Mouse (Mus musculus): ENCODE results near the gene Olfr1153. TPM values are rescaled to one million over a fixed set of nuclear protein-coding genes. Genes with fewer than 3 reads are reported as not detected.

Olfr1153 gene
- not detected for total RNA-seq (2021)
- long read RNA-seq, experiment 1, result 0 reads
- long read RNA-seq, experiment 2, result 0 reads

DNA sequence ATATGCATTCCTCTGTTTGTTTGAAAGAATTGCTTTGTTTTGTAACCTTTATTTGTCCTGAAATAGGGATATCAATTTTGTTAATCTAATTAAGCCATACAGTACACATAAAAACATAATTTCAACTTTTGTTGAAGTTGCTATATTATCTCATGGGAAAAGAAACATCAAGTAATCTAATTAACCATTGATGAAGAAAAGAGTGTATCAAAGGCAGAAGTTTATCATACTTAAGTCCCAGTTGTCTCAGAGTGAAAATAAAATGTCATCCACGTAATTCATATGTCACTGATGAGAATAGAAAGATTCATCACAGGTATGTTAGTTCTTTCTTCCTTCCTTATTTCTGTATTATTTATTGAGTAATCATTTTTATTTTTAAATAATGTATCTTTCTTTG, at the start of gene Olfr1153:
Gene Olfr1153 (plus strand): TSS at position 301 of the 400 bp plus-strand sequence.
- DNase-seq, result no peak
- intact Hi-C loops (cut with DNase I), result no loop called here

DNA sequence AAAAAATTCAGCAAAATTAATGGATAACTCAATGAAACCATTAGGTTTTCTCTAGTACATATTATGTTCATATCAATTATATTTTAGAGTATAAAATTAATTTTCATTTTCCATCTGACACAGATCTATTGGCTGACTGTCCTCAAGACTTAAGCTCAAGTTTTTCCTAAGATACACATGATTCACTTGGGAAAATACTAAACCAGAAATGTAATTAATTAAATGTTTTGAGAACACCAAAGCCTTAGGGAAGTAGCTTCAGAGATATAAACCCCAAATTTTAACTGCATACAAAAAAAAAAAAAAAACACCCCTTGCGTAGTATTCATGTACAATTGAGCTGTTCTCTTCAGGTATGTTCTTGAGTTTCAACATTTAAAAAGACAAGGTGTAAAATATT, 39.2 kb upstream of the Olfr1153 start, which contains the start of gene Olfr1151:
Gene Olfr1151 (plus strand): TSS at position 301 of the 400 bp plus-strand sequence.
- intact Hi-C loops (cut with DNase I), result no loop called here
- DNase-seq, result no peak

DNA sequence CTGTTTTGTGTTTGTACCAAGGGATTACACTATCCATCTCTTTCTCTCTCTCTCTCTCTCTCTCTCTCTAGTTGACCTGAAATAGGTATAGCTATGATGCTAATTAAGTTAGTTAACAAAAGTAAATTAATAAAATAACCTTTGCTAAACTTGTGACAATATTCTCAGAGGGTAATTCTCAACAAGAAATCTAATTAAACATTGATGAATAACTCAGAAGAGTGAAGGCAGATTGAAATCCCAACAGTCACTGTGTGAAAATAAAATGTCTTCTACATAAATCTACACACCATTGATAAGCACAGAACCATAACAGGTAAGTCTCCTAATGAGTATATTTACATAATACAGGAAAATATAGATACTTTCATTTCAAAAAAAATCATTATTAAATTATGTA, 28.6 kb upstream of the Olfr1153 start, which contains the start of gene Olfr1152:
Gene Olfr1152 (plus strand): TSS at position 301 of the 400 bp plus-strand sequence.
- intact Hi-C loops (cut with DNase I), result no loop called here
- DNase-seq, result no peak

DNA sequence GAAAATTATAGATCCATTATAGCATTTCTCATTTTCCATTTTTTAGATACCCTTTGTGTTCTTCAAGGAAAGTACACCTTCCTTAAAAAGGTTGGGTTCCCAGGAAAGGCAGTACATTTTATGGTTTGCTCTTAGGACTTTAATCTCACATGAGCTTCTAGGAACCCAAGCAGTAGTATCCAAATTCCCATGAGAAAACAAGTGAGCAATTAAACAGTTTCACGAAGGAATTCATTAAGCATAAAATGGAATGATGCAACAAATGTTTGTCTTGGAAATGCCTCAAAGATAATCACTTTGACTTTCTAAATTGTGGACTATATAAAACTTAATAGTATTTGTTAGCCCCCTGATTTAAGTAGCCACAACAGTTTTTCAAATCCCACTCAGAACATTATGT, 10.3 kb downstream of the Olfr1153 start, which contains the start of gene Olfr1154:
Gene Olfr1154 (minus strand): TSS at position 101 of the 400 bp plus-strand sequence.
- intact Hi-C loops (cut with DNase I), result no loop called here

DNA sequence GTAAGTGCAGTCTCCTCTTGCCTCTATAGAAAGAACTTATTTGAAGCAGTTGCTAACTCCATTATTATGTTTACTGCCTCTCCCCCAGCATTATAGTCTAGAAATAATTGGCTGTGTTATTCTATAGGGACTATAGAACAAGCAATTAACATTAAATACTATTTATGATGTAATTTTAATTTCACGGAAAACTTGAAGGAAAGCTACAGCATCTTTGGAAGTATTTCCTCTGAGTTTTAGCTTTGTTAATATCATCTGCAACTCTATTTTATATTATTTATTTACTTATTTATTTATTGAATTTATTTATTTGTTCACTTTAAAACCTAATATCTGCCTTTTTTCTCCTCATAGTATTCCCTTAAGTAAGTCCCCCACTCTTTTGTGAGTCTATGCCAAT, 50.3 kb downstream of the Olfr1153 start, which contains the start of gene Olfr1155:
Gene Olfr1155 (minus strand): TSS at position 101 of the 400 bp plus-strand sequence.
- intact Hi-C loops (cut with DNase I), result no loop called here
- no peak for DNase-seq

More for the DNA sequence above, 10.3 kb downstream of the Olfr1153 start, which contains the start of gene Olfr1154:
- no peak for DNase-seq

Other genes with a start within 250 kb of the Olfr1153 start
- not detected for gene Olfr1133, start 247.6 kb upstream of the Olfr1153 start, total RNA-seq (2021)
- gene Olfr1134, start 236.5 kb upstream of the Olfr1153 start, total RNA-seq (2021), result not detected
- not detected for gene Olfr1135, start 221.3 kb upstream of the Olfr1153 start, total RNA-seq (2021)
- gene Olfr1136, start 201.0 kb upstream of the Olfr1153 start, total RNA-seq (2021), result not detected
- gene Olfr1137, start 181.8 kb upstream of the Olfr1153 start, total RNA-seq (2021), result not detected
- not detected for gene Olfr1138, start 155.0 kb upstream of the Olfr1153 start, total RNA-seq (2021)
- gene Olfr1140, start 151.2 kb upstream of the Olfr1153 start, total RNA-seq (2021), result not detected
- gene Olfr1141, start 141.0 kb upstream of the Olfr1153 start, total RNA-seq (2021), result not detected
- not detected for gene Olfr152, start 115.5 kb upstream of the Olfr1153 start, total RNA-seq (2021)
- not detected for gene Olfr1143, start 94.4 kb upstream of the Olfr1153 start, total RNA-seq (2021)
- gene Olfr1145, start 85.1 kb upstream of the Olfr1153 start, total RNA-seq (2021), result not detected
- gene Olfr1148, start 64.4 kb upstream of the Olfr1153 start, total RNA-seq (2021), result not detected
- gene Olfr1150-ps1, start 51.0 kb upstream of the Olfr1153 start, total RNA-seq (2021), result not detected
- not detected for gene Olfr1151, start 39.1 kb upstream of the Olfr1153 start, total RNA-seq (2021)
- not detected for gene Olfr1152, start 28.5 kb upstream of the Olfr1153 start, total RNA-seq (2021)
- gene Olfr1154, start 10.2 kb downstream of the Olfr1153 start, total RNA-seq (2021), result not detected
- not detected for gene Olfr1155, start 50.2 kb downstream of the Olfr1153 start, total RNA-seq (2021)
- not detected for gene Olfr1156, start 58.1 kb downstream of the Olfr1153 start, total RNA-seq (2021)
- gene Olfr1157, start 73.3 kb downstream of the Olfr1153 start, total RNA-seq (2021), result not detected
- gene Olfr74, start 79.7 kb downstream of the Olfr1153 start, total RNA-seq (2021), result not detected
- gene Olfr1158, start 95.2 kb downstream of the Olfr1153 start, total RNA-seq (2021), result not detected
- gene Olfr1160, start 113.3 kb downstream of the Olfr1153 start, total RNA-seq (2021), result not detected
- gene Olfr1161, start 127.8 kb downstream of the Olfr1153 start, total RNA-seq (2021), result not detected
- gene Olfr73, start 142.7 kb downstream of the Olfr1153 start, total RNA-seq (2021), result not detected
- gene Olfr1162, start 156.2 kb downstream of the Olfr1153 start, total RNA-seq (2021), result not detected
- gene Olfr1163, start 176.9 kb downstream of the Olfr1153 start, total RNA-seq (2021), result not detected
- not detected for gene Olfr1164, start 199.0 kb downstream of the Olfr1153 start, total RNA-seq (2021)
- not detected for gene Olfr1166, start 233.3 kb downstream of the Olfr1153 start, total RNA-seq (2021)